Mouse (Mus musculus): ENCODE measurements at regions not wholly inside any gene's neighbourhood (a gene's known extent, or its start where the extent isn't known, plus 50 kb on each side); places are given as distances from the start of the nearest gene placed in this dataset.

DNA sequence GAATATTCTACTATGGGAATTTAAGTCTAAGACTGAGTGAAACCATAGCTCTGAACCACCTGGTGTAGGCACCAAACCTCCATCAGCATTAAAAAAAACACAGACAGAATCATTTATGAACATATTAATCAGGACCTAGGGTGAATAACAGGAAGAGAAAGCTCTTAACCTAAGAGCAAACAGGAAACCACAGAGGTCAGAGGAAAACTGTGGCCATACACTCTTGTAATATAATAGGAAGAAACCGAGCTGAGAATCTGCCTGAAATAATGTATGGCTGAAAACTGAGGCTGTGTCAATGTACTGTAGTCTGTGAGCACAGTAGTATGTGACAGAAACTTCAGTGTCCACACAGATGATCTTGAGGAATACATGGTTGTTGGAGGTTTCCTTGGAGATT lies 643.4 kb upstream of the Zfp386 start:
- TF ChIP-seq POLR2A (IDR thresholded peaks at IDR 0.05; ENCODE audit: low read depth, low read length) = no peak
- no peak for TF ChIP-seq CTCF (conservative IDR thresholded peaks at IDR 0.05; ENCODE audit: insufficient read depth, insufficient read length, low read depth, low read length)

Data from kidney, adult 2 months (tissue).